Mouse (Mus musculus) CD4-positive helper T cell, adult 2 months (primary cell): ENCODE measurements at regions not wholly inside any gene's neighbourhood (a gene's known extent, or its start where the extent isn't known, plus 50 kb on each side); places are given as distances from the start of the nearest gene placed in this dataset.

Experiments used
- DNase-seq: peaks from one replicate; pipeline ENCODE4 v3.0.0-alpha.2; 2012; ENCODE audit warnings: low read depth, missing footprints, low spot score

DNA sequence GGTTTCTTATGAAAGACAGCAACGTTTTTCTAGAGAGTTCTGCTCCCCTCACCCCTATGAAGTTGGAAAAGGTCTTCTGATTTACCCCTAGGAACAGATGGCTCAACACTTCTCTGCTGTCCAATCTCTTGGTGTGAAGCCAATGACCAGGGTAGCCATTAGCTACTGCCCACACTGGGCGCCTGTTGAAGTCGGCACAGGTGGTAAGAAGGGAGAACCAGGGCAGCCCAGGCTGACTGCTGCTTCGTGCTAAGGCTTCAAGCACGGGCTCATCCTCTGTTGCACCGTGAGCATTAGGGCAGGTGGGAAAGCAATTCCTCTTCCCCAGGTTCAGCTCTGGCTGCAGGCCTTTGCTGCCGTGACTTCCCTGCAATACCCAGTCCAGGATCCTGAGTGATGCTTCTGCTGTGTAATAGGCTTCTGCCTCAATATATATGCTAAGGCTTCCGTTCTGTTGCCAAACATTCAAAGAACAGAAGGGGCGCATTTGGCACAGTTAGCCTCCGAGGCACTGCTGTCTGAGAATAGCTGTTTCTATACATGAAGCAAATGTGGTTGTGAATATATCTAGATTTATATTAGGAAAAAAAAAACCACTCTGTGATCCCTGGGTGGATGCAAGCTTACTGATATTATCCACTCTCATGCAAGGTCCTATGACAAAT is 76.4 kb upstream of the Atp5g3 start:
- DNase-seq: no peak

DNA sequence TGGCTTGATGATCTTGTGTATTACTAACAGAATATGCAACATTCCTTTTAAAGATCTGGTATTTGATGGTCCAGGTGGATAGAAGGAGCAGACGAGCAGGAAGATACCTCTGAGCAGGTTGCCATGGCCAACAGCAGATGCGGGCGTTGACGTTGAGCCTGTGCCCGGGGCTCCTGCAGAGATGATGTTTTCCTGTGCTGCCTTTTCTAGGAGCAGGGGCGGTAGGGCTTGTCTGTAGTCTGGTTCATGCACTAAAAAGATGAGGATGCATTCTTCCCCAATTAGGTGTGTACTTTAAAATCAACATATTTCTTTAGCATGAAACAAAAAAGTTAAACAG is 74.8 kb upstream of the Atp5g3 start:
- no peak for DNase-seq

DNA sequence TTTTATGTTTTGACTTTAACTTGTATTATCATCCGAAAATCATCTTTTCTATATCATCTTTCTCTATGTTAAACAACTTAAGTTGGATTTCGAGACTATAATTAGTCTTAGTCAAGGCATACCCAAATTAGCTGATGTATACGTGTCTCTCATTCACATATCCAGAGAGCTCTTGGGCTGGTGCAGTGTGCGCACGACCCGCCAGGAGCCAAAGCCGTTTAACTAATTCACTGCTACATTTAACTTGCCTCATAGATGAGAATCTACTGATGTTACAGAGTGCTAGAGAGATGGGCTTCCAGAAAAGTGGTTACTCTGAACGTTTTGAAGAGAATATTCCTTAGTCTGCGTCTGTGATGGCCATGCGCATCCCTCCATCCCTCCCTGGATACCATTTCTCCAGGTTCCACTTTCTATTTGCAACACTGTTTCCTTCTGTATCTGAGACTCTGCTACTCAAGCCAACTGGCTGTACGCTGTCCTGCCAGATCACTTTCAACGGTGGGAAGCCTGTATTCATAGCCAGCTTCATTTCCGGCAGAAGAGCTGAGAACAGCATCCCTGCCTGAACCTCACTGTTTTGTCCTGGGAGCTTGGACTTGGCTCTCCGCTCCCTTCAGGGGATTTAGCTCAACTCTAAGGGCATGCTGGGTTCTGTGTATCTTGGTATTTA is 74.2 kb upstream of the Atp5g3 start:
- no peak for DNase-seq

DNA sequence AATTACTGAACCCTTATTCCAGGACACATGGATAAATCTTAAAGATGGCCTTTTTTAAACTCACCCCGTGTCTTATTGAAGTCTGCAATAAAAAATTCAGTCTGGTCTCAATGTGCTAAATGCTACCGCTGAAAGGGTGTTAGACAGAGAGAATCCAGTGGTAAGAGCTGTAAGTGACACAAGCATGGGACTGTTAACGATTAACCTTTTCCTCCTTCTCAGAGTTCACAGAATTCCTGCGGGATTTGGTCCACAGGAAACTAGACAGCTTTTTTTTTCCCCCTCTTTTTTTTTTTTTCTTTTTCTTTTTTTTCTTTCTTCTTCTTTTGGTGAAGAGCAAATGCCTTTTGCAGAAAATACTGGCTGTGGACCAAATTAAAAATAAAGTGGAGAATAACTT is 72.0 kb upstream of the Atp5g3 start:
- DNase-seq: no peak

DNA sequence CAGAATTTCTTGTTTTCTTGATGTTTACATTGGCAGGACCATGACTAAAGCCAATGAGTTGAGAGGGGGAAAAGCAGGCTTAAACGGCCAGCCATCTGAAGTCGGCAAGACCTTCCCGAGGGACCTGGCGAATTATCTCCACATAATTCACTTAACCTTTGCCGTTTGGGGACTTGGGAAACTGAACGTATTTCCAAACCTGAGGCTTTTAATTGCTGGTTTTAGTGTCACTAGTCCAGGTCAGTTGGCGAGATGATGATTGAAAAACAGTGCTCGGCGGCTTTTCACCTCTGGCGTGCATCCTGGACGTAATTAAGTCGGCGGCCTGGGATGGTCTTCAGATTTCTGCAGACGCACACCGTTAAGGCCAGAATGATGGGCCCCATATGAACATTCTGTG is 66.9 kb upstream of the Atp5g3 start:
- no peak for DNase-seq

DNA sequence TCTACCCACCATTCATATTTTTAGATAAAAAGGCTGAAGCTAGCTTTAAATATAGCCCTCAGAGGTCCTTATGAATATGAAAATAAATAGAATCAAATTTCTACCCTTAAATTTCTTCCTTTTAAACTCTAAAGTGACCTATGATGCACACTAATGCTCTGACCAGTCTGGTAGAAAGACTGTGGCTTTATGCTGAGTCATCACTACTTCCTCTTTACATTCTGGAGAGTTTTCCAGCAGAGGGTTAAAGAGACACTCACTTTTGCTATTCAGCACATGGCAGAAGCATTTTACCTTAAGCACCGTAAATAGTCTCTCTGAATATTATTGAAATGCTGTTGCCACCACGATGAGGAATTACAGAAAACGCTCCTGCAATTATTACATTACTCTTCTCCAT is 62.6 kb upstream of the Atp5g3 start:
- DNase-seq: no peak

DNA sequence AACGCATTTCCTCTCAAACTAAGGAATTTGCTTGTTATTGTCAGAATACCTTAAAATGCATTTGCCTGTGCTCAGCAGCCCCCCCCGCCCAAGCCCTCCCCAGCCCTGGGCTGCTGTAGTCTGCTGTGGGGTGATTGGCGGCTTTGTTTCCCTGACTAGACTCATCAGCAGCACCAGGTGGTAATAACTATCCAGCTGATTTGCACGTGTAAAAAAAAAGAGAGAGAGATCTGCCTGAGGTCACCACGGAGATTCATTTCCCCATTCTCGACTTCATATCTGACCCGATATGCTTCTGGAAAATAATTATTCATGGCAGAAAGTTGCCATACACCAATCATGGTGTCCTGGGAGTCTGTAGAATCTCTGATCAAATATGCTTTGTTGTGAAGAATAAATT is 56.5 kb upstream of the Atp5g3 start:
- no peak for DNase-seq

DNA sequence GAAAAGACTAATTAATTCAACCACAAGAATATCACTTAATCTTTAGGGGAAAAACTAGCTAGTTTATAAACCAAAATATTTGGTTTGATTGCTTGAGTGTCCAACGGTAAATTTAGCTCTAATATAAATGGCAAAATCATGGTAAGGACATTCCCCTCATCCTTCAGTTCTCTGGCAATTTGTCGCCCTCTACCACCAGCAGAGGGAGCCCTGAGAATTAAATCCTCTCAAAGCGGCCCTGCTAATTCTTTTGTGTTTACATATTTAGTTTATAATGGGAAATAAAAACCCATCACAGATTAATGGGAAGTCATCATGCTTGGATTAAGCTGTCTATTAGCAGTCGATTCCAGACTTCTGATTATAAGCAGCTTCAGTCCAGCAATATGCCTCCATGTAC is 54.5 kb upstream of the Atp5g3 start:
- DNase-seq: peak; percentile 16
